Mouse (Mus musculus): ENCODE measurements around the gene Gm13283.
"Not testable (repeated sequence)": the region's sequence is repeated elsewhere in the genome, so short reads cannot be mapped to it uniquely, and the experiment has no call there.

Gene Gm13283

DNA sequence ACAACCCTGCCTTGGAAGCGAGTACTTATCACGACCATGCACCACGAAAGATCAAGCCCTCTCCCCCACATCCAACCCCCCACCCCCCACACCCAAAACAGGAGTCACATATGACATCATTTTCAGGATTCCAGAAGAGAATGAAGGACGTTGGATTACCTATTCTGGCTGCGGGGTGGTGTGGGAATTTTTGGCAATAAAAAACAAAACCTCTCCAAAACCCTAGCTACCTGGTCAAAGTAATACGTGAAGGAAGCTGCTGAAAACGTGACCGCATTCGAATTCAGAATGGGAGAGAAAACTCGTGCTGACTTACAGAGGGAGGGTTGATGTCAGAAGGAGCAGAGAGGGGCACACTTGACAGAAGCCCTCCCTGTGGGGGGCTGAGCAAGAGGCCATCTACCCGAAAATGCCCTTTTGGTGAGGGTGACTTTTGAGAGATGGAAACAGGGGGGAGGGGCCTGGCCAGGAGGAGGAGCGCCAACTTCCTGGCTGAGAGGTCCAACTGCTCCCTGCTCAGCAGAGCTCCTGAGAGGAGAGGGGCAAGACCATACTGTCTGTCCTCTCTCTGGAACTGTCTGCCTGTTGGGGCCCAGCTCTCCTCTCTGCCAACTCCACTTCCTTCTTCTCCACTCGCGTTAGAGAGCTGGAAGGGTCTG lies at the start of gene Gm13283:
Gene Gm13283 (plus strand): TSS at position 510 of the 659 bp plus-strand sequence.
- peak; percentile 33 to 54 for DNase-seq (ENCODE audit: low spot score in 2 of 2)

DNA sequence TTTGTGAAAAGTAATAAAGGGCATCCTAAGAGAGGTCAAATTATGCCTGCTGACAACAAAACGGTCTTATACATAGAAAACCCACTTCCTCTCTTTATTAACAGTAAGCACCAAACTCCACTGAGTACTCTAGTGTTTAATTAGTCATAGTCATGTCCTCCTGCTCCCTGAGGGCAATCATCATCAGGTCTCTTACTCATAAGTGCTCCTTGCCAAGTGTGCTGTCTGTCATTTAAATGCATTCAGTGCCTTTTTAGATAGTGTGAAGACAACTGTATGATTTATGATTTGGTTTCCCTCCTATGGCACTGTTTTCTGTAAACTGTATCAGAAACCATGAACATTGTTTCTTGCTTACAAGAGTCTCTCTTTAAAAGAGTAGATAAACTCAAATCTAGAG lies 45.6 kb upstream of the Gm13283 start:
- DNase-seq (ENCODE audit: low spot score in 2 of 2), result no peak

GRCm38 (mm10) chr4:88715059-88715458 lies 44.9 kb upstream of the Gm13283 start:
- DNase-seq (ENCODE audit: low spot score in 2 of 2), result no peak

- DNase-seq (ENCODE audit: low spot score in 2 of 2), result no peak
These were observed 41.2 kb upstream of the Gm13283 start for GRCm38 (mm10) chr4:88718715-88719114.

DNA sequence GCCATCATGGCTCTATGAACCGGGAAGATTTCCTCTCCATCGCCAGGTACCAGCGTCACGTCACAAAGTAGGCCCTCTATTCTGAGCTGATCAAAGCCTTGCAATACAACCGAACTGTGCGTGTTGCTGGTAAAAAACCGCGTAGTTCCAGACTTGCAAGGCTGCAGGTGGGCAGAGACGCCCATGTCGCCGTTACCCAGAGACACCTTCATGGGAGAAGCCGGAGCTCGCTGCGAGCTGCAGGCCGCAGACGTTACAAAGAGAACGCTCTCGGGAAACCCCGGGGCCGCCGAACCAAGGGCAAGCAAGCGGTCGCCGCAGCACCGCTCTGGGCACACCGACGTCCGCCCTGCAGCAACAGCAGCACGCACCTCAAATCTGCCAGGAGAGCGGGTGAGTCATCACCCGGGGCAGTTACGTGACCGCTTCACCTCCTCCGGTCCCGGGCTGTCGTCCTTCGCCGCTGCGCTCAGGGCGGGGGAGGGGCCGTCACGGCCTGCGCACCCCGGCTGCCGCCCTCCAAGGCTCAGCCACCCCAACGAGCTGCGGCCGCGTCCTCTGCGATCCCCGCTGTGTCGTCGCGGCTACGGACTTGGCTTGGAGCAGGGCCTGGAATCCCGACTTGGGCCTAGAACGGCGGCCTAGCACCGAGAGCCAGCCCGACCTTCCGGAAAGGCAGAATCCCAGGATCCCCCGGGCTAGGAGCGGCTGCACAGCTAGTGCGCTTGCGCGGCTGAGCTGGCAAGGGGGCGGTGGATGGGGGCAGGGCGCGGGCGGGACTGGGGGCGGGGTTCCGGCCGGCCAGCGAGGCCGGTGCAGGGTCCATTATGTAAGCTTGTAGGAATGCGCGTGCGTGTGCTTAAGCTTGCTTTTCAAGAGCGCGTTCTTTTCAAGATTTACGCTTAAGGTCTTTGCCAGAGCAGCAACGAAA lies 37.9 kb upstream of the Gm13283 start, which contains the start of the genes Gm26566 and Klhl9:
Gene Gm26566 (plus strand): TSS at position 15 of the 931 bp plus-strand sequence.
Gene Klhl9 (minus strand): TSS at position 675 of the 931 bp plus-strand sequence.
- peak; percentile 86 to 92 for DNase-seq (ENCODE audit: low spot score in 2 of 2)

GRCm38 (mm10) chr4:88723497-88724090 lies 36.3 kb upstream of the Gm13283 start:
- no peak for DNase-seq (ENCODE audit: low spot score in 2 of 2)

GRCm38 (mm10) chr4:88726727-88727126 lies 33.2 kb upstream of the Gm13283 start:
- DNase-seq (ENCODE audit: low spot score in 2 of 2), result no peak

- DNase-seq (ENCODE audit: low spot score in 2 of 2), result no peak
These were observed 32.6 kb upstream of the Gm13283 start for GRCm38 (mm10) chr4:88727324-88727723.

DNA sequence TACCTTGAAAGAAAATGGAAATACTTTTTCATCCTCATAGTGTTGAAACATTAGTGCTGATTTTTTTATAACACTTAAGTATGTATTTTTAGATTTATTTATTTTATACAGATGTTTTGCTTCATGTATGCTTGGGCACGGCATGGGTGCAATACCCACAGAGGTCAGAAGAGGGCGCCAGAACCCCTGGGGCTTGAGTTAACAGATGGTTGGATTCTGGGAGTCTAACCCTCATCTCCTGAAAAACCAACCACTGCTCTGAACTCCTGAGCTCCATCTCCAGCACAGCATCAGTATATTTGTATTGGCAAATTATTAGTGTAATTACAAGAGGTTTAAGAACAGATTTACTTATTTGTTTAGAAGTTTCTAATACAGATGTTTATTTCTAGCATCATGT lies 21.4 kb upstream of the Gm13283 start:
- DNase-seq (ENCODE audit: low spot score in 2 of 2), result peak in 1 of 2 experiments; percentile 62

DNA sequence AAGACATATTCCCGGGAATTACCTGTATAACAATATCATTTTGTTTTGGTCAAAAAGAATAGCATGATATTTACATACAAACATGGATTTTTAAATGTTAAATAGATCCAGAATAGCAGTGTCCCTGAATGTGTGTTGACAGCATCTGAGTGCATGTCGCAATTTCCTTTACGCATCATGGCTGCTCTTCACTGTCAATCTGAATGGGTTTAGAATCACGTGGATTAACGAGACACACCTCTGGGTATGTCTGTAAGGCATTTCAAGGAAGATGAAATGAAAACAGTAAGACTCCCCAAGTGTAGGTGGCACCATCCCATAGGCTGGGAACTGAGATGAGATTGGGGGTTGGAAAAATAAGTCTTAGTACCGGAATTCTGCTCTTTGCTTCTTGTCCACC lies 20.9 kb upstream of the Gm13283 start:
- no peak for DNase-seq (ENCODE audit: low spot score in 2 of 2)

- DNase-seq (ENCODE audit: low spot score in 2 of 2), result no peak
These were observed 18.5 kb upstream of the Gm13283 start for GRCm38 (mm10) chr4:88741426-88741825.

GRCm38 (mm10) chr4:88742771-88743371 lies 17.0 kb upstream of the Gm13283 start:
- DNase-seq (ENCODE audit: low spot score in 2 of 2), result no peak

DNA sequence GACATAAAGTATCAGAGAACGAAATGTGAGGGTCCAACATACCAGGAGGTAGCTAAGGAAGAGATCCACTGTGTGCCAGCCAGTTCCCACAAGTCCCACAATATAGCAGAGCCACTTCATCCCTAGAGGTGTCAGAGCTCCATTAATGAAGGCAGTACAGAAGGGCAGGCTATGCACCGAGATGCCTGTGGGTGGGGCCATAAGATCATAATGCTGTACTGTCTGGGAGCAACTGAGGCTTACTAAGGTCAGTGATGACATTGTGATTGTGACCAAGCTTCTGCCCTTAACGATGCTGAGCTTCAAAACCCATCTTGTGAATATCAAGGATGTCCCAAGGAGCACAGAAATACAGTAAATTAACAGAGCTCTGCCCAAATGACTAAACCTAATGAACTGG lies 15.7 kb upstream of the Gm13283 start:
- no peak for DNase-seq (ENCODE audit: low spot score in 2 of 2)

DNA sequence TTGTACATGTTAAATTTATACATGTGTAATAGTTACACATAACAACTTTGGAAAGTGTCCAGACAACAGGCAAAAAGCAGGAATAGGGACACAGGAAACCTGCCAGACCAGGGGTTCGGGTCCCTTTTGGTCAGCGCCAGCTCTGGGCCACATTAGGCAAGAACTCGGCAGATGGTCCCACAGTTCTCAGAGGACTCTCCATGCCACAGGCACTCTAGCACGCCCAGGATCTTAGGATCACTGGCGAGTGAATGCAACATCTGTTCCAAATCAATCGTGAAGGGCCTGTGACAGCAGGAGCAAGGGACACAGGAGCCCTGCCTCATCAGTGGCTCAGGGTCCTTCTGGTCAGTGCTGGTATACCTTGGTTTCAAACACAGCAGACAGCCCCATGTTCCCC lies 10.0 kb upstream of the Gm13283 start:
- DNase-seq (ENCODE audit: low spot score in 2 of 2), result no peak

- DNase-seq (ENCODE audit: low spot score in 2 of 2), result peak; percentile 76 to 79
These were observed 5.0 kb upstream of the Gm13283 start, which contains the start of gene Gm13271 for GRCm38 (mm10) chr4:88754818-88755340. Gm13271 (plus strand) TSS chr4:88754868.

DNA sequence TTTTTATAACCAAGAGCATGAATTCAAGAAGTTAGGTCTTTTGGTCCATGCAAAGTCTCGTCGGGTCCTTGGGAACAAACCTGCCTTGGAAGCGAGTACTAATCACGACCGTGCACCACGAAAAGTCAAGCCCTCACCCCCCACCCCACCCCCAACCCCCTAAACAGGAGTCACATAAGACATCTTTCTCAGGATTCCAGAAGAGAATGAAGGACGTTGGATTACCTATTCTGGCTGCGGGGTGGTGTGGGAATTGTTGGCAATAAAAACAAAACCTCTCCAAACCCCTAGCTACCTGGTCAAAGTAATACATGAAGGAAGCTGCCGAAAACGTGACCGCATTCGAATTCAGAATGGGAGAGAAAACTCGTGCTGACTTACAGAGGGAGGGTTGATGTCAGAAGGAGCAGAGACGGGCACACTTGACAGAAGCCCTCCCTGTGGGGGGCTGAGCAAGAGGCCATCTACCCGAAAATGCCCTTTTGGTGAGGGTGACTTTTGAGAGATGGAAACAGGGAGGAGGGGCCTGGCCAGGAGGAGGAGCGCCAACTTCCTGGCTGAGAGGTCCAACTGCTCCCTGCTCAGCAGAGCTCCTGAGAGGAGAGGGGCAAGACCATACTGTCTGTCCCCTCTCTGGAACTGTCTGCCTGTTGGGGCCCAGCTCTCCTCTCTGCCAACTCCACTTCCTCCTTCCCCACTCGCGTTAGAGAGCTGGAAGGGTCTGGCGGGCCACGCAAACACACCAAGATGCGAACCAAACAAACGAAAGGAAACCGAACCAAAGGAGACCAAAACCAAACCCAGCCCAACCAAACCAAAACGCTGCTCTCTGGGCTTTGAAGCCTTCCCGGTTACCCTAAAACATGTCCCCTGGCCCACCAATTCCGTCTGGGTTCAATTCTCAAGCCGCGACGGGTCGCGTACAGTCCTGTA lies 3.1 kb upstream of the Gm13283 start:
- DNase-seq (ENCODE audit: low spot score in 2 of 2), result not testable (repeated sequence)

- peak; percentile 86 to 90 for DNase-seq (ENCODE audit: low spot score in 2 of 2)
These were observed 2.3 kb upstream of the Gm13283 start for GRCm38 (mm10) chr4:88757628-88758031.

DNA sequence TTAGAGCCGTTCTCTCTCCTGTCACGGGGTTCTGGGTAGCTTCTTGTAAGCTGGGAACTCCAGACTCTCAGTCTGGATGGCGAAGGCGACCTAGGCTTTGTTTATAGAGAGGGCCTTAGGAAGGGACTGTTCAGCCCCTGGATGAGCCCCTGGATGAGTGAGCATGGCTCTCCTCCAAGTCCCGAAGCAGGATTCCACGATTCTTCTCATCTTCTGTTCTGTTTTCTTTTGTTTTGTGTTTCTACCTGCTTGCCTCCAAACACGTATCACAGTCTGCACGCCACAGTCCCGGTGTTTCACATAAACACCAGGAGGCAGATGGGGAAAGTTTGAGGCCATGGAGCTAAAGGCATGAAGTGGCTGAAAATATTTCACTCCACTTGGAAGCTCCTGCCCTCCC lies 1.2 kb upstream of the Gm13283 start:
- DNase-seq (ENCODE audit: low spot score in 2 of 2), result not testable (repeated sequence)

DNA sequence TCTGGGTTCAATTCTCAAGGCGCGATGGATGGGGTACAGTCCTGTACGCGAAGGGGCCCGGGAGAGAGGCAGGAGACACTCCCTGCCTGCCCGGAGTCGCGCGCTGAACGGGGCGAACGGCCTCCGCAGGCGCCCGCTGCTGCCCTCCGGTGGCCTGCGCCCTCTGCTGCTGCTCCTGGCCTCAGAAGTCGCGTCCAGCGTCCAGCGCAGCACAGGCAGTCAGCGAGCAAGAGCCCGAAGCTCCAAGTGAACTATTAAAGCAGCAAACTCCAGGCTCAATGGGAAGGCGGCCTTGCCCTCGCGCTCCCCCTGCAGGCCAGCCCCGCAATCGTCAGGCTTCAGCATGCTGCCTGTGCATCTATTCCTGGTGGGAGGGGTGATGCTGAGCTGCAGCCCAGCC lies 512 bp downstream of the Gm13283 start:
- peak in 1 of 2 experiments; percentile 66 for DNase-seq (ENCODE audit: low spot score in 2 of 2)

GRCm38 (mm10) chr4:88761776-88762175 lies 1.9 kb downstream of the Gm13283 start:
- DNase-seq (ENCODE audit: low spot score in 2 of 2), result peak; percentile 73 to 77

Data from cerebellum, postnatal 4 days (tissue).